Mouse (Mus musculus): ENCODE data around the gene Chek2.

Chek2 gene

DNA sequence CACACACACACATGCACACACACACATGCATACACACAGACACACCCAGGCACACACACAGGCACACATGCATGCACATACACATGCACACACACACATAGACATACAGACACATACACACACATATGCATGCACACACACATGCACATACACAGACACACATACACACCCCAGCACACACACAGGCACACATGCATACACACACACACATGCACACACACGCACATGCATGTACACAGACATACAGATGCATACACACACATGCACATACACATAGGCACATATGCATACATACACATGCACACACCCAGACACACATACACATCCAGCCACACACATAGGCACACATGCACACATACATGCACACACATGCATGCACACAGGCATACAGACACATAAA lies 66.9 kb downstream of the Chek2 start:
- DNase-seq = no peak

DNA sequence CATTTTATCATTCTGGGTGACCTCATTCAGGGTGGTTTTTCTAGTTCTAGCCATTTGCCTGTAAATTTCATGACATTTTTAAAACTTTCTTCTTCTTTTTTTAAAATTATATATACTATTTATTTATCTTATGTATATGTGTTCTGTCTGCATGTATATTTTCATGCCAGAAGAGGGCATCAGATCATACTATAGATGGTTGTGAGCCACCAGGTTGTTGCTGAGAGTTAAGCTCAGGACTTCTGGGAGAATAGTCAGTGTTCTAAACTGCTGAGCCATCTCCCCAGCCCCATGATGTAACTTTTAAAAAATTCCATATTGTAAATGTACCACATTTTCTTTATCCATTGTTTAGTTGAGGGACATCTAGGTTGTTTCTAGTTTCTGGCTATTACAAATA lies 69.1 kb downstream of the Chek2 start:
- DNase-seq = no peak

DNA sequence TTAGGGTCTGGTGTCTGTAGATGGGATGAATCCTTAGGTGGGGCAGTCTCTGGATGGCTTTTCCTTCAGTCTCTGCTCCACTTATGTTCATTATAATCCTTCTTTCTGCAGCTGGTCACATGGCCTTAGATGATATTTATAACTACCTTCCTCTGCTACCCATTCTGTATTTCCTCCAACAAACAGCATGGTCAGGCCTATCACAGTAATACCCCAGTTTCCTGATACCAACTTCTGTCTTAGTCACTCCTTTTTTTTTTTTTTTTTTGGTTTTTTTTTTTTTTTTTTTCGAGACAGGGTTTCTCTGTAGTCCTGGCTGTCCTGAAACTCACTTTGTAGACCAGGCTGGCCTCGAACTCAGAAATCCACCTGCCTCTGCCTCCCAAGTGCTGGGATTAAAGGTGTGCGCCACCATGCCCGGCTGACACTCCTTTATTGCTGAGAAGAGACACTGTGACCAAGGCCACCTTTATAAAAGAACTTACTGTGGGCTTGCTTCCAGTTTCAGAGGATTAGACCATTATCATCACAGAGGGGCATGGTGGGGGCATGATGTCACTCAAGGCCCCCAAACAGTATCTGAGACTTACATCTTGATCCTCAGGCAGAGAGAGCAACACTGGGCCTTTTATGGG lies 70.3 kb downstream of the Chek2 start:
- DNase-seq = no peak

DNA sequence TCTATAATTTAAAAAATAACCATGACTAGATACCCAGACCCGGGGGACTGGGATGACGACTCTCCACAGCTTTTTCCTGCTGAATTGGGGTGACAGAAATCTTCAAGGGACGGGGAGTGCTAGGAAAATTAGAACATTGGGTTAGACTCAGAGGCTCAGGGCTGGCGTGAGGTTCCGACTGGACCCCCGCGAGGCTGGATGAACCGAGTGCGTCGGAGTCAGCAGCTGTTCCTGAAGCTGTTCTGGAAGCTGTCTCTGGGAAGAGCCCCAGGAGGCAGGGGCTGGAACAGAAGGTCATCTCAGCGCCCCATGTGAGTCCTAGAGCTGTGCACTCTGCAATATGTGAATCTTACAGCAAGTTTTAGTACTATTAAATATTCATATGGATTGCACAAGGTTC lies 75.1 kb downstream of the Chek2 start:
- peak in 1 of 2 experiments; percentile 32 for DNase-seq

DNA sequence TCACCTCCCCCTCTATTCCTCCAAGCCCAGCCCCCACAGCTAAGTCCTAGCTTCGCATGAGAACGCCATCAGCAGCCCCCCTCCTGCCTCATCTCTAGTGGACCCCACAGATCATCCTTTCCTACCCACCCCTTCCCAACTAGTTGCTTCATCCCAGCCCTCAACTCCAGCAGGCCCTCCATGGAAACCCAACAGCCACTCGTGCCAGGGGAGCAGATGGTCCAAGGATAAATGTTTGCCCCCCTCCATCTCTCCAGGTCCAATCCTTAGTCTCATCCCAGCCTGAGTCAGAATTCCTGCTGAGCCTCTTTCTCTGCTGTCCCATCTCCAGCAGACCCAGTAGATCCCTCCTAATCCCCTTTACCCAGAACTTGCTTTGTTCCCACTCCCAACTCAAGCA lies 76.5 kb downstream of the Chek2 start:
- DNase-seq = peak; percentile 51 to 76

DNA sequence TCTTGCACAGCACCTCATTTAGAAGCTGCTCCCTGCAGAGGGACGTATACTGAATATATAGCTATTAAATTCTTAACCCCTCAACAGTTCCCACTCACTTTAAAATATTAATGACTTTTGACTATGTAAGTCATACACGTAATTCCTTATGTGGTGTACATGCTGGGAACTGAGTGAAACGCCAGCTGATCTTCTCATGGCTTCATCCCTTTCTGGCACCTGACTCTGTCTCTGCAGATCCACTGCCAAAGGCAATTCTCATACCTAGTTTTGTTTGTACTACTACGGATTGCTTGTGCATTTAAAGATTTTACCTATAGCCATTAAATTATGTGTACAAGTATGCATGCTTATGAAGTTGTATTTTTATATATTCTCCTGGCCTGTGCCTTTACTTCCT lies 79.8 kb downstream of the Chek2 start:
- DNase-seq = peak; percentile 54 to 57

DNA sequence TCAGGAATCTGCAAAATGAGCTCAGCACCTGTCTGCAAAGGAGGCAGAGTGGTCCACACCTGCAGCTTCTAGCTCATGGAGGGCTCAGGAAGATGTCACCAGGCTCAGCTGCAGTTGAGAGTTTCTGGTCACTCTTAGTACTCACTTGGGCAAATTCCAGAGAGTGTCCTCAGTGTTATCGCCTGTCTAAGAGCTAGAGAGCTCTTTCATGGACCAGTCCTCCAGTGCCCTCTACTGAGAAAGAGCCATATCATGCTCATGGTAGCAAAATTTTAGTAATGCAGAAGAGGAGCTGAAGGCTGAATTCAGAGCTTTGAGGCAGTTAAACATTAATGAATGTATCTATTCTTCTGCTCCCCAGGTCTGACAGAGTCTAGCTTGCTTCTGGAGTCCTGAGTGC lies 83.6 kb downstream of the Chek2 start:
- peak; percentile 35 to 47 for DNase-seq

Measured in cerebellum, postnatal 10 days (tissue).